36 mouse cellular contexts compared by ENCODE assay signal in genomic region chr19:58747498-58748000, GRCm38 (mm10). TPM values are rescaled to one million over a fixed set of nuclear protein-coding genes. Genes with fewer than 3 reads are reported as not detected.
DNase-seq lines count a peak whose midpoint lies in the region; ATAC-seq lines count a peak whose summit lies in the region.
"Had no signal": no experiment of that assay in that cellular context is flagged by ENCODE, and none has a peak within 500 bp of the region (broad histone marks: within the 10 kb centered on the region; RNA-seq: fewer than 3 reads in every experiment).

No protein-coding gene starts in this region.

- no peak overlapping the region for H3K27ac ChIP-seq in heart, embryonic 10.5 days
- H3K27ac ChIP-seq in intestine, embryonic 15.5 days: no peak overlapping the region
- no peak overlapping the region for H3K27ac ChIP-seq in limb, embryonic 10.5 days
- no peak overlapping the region for H3K27ac ChIP-seq in stomach, embryonic 16.5 days (ENCODE audit: low read length)
- H3K27ac ChIP-seq: forebrain, embryonic 10.5 days; forebrain, embryonic 13.5 days; hindbrain, embryonic 10.5 days; hindbrain, embryonic 13.5 days had no signal

- H3K9me3 ChIP-seq in heart, embryonic 10.5 days: no peaks in the 10 kb centered on the region
- H3K9me3 ChIP-seq in intestine, embryonic 15.5 days: no peaks in the 10 kb centered on the region
- H3K9me3 ChIP-seq in limb, embryonic 10.5 days (replicated peaks): no peaks in the 10 kb centered on the region
- H3K9me3 ChIP-seq in stomach, embryonic 16.5 days (replicated peaks; ENCODE audit: control insufficient read depth, low read length): no peaks in the 10 kb centered on the region
- H3K9me3 ChIP-seq: forebrain, embryonic 10.5 days; forebrain, embryonic 13.5 days; hindbrain, embryonic 10.5 days; hindbrain, embryonic 13.5 days had no signal

- WGBS in heart, embryonic 10.5 days: 79% methylated on average over 9 of the region's 9 CpGs
- WGBS in intestine, embryonic 15.5 days: 72% methylated on average over 9 of the region's 9 CpGs
- WGBS in limb, embryonic 10.5 days: 89% methylated on average over 9 of the region's 9 CpGs
- WGBS in stomach, embryonic 16.5 days: 77% methylated on average over 9 of the region's 9 CpGs

- ATAC-seq in intestine, embryonic 15.5 days: peak; percentile 42
- 0 out of 2 replicates have a peak, but pooled peaks have one; percentile 18 for ATAC-seq in stomach, embryonic 16.5 days (ENCODE audit: insufficient read depth, low FRiP score)
- ATAC-seq: forebrain, embryonic 13.5 days; forebrain, embryonic 16.5 days; hindbrain, embryonic 16.5 days; Patski had no signal

- no peaks in the 10 kb centered on the region for H3K27me3 ChIP-seq in heart, embryonic 10.5 days (ENCODE audit: insufficient read depth, poor library complexity, severe bottlenecking)
- no peaks in the 10 kb centered on the region for H3K27me3 ChIP-seq in intestine, embryonic 15.5 days (replicated peaks)
- H3K27me3 ChIP-seq in limb, embryonic 10.5 days (ENCODE audit: low read depth, poor library complexity, severe bottlenecking): no peaks in the 10 kb centered on the region
- H3K27me3 ChIP-seq in stomach, embryonic 16.5 days (ENCODE audit: control insufficient read depth, insufficient read depth, low read length): no peaks in the 10 kb centered on the region
- H3K27me3 ChIP-seq: CH12.LX; forebrain, embryonic 13.5 days; hindbrain, embryonic 13.5 days had no signal

- peak; percentile 71 for DNase-seq in heart, embryonic 10.5 days (ENCODE audit: low spot score)
- no peak for DNase-seq in heart, adult 8-10 months (ENCODE audit: low spot score)
- peak; percentile 23 for DNase-seq in limb, embryonic 10.5 days (ENCODE audit: low spot score)
- DNase-seq in kidney, adult 8-10 months: no peak
- no peak for DNase-seq in gastrocnemius, postnatal 10 days
- DNase-seq in layer of hippocampus, adult 9-11 months: no peak
- DNase-seq: adrenal gland, postnatal 10 days; B cell, adult 2 months; cerebellum, adult 11 months; cerebellum, adult 2 months; cerebellum, adult 9-11 months; cerebellum, postnatal 25 days; embryo, embryonic 11 days; gastrocnemius, postnatal 14 days; heart, adult 18-20 months; heart, postnatal 36 days had no signal

- H3K9ac ChIP-seq in intestine, embryonic 15.5 days: no peak overlapping the region
- H3K9ac ChIP-seq in stomach, embryonic 16.5 days (ENCODE audit: low read length): no peak overlapping the region
- H3K9ac ChIP-seq: forebrain, embryonic 13.5 days; hindbrain, embryonic 13.5 days had no signal

- H3K4me3 ChIP-seq in heart, embryonic 10.5 days: no peak overlapping the region
- no peak overlapping the region for H3K4me3 ChIP-seq in intestine, embryonic 15.5 days (replicated peaks)
- H3K4me3 ChIP-seq in limb, embryonic 10.5 days: no peak overlapping the region
- H3K4me3 ChIP-seq in stomach, embryonic 16.5 days (replicated peaks; ENCODE audit: low read length): no peak overlapping the region
- H3K4me3 ChIP-seq: forebrain, embryonic 10.5 days; forebrain, embryonic 13.5 days; hindbrain, embryonic 10.5 days; hindbrain, embryonic 13.5 days had no signal

- no peak overlapping the region for H3K4me2 ChIP-seq in intestine, embryonic 15.5 days (replicated peaks)
- no peak overlapping the region for H3K4me2 ChIP-seq in stomach, embryonic 16.5 days (ENCODE audit: low read depth, low read length)
- H3K4me2 ChIP-seq: forebrain, embryonic 13.5 days; heart, embryonic 11.5 days; hindbrain, embryonic 13.5 days had no signal

- no peaks in the 10 kb centered on the region for H3K36me3 ChIP-seq in heart, embryonic 10.5 days
- no peaks in the 10 kb centered on the region for H3K36me3 ChIP-seq in intestine, embryonic 15.5 days
- H3K36me3 ChIP-seq in limb, embryonic 10.5 days: no peaks in the 10 kb centered on the region
- no peaks in the 10 kb centered on the region for H3K36me3 ChIP-seq in stomach, embryonic 16.5 days (ENCODE audit: control insufficient read depth, insufficient read depth, low read length)
- H3K36me3 ChIP-seq: forebrain, embryonic 10.5 days; G1E; hindbrain, embryonic 10.5 days; hindbrain, embryonic 13.5 days had no signal

- no peaks in the 10 kb centered on the region for H3K4me1 ChIP-seq in heart, embryonic 10.5 days
- no peaks in the 10 kb centered on the region for H3K4me1 ChIP-seq in intestine, embryonic 15.5 days (replicated peaks)
- H3K4me1 ChIP-seq in limb, embryonic 10.5 days: peaks cover 5% of the 10 kb centered on the region; the same call in 1 of the 2 replicates
- H3K4me1 ChIP-seq in stomach, embryonic 16.5 days (ENCODE audit: control insufficient read depth, insufficient read depth, low read length): no peaks in the 10 kb centered on the region
- H3K4me1 ChIP-seq: forebrain, embryonic 10.5 days; forebrain, embryonic 13.5 days; hindbrain, embryonic 10.5 days; hindbrain, embryonic 13.5 days had no signal

RNA-seq across cellular contexts. Expression of gene Pnliprp2, which starts 12.0 kb away (rescaled TPM):
- polyA plus RNA-seq in heart, embryonic 10.5 days (2016; fragmentation: Nextera tagmentation; extraction: Ambion mirVana): 0.11 and 1.4 TPM in 2 replicates
- total RNA-seq in heart, adult 8-10 months (2022): not detected
- polyA plus RNA-seq in intestine, embryonic 15.5 days (2015; fragmentation: Nextera tagmentation; extraction: Ambion mirVana): 5.4 and 15.2 TPM in 2 replicates
- 0.11 TPM in 1 of 2 replicates, not detected in the other for polyA plus RNA-seq in limb, embryonic 10.5 days (2016; fragmentation: Nextera tagmentation; extraction: Ambion mirVana)
- polyA plus RNA-seq in stomach, embryonic 16.5 days (2015; fragmentation: Nextera tagmentation; extraction: Ambion mirVana): 21.9 and 40.9 TPM in 2 replicates
- not detected for total RNA-seq in gastrocnemius, postnatal 10 days (2021)
- total RNA-seq: adrenal gland, adult 18-20 months; adrenal gland, postnatal 10 days; common myeloid progenitor, adult 5-6 weeks; G1E; gastrocnemius, adult 18-20 months; gastrocnemius, postnatal 14 days; gastrocnemius, postnatal 4 days; heart, adult 18-20 months; heart, postnatal 36 days had no signal
- polyA plus RNA-seq: cerebellum, adult 2 months; embryonic facial prominence, embryonic 11.5 days; embryonic facial prominence, embryonic 14.5 days; G1E; heart, embryonic 14.5 days; heart, postnatal 0 days; hindbrain, embryonic 10.5 days; hindbrain, embryonic 13.5 days; Patski had no signal

RNA-seq across cellular contexts. Expression of gene Pnliprp1, which starts 18.9 kb away (rescaled TPM):
- polyA plus RNA-seq in heart, embryonic 10.5 days (2016; fragmentation: Nextera tagmentation; extraction: Ambion mirVana): 0.31 and 3.9 TPM in 2 replicates
- not detected for total RNA-seq in heart, adult 8-10 months (2022)
- polyA plus RNA-seq in intestine, embryonic 15.5 days (2015; fragmentation: Nextera tagmentation; extraction: Ambion mirVana): 1,391 and 3,102 TPM in 2 replicates
- polyA plus RNA-seq in limb, embryonic 10.5 days (2016; fragmentation: Nextera tagmentation; extraction: Ambion mirVana): 0.25 TPM in 1 of 2 replicates, not detected in the other
- 3,948 and 4,083 TPM in 2 replicates for polyA plus RNA-seq in stomach, embryonic 16.5 days (2015; fragmentation: Nextera tagmentation; extraction: Ambion mirVana)
- not detected for total RNA-seq in gastrocnemius, postnatal 10 days (2021)
- total RNA-seq: adrenal gland, adult 18-20 months; CH12.LX; common myeloid progenitor, adult 5-6 weeks; gastrocnemius, postnatal 14 days; gastrocnemius, postnatal 4 days; heart, postnatal 36 days had no signal
- polyA plus RNA-seq: cerebellum, adult 2 months; embryonic facial prominence, embryonic 11.5 days; embryonic facial prominence, embryonic 14.5 days; forebrain, embryonic 10.5 days; G1E; hindbrain, embryonic 10.5 days; hindbrain, embryonic 16.5 days; Patski had no signal

RNA-seq across cellular contexts. Expression of gene 1700019N19Rik, which starts 46.7 kb away (rescaled TPM):
- polyA plus RNA-seq in heart, embryonic 10.5 days (2016; fragmentation: Nextera tagmentation; extraction: Ambion mirVana): not detected in 2 replicates
- total RNA-seq in heart, adult 8-10 months (2022): not detected
- not detected in 2 replicates for polyA plus RNA-seq in intestine, embryonic 15.5 days (2015; fragmentation: Nextera tagmentation; extraction: Ambion mirVana)
- polyA plus RNA-seq in limb, embryonic 10.5 days (2016; fragmentation: Nextera tagmentation; extraction: Ambion mirVana): not detected in 2 replicates
- polyA plus RNA-seq in stomach, embryonic 16.5 days (2015; fragmentation: Nextera tagmentation; extraction: Ambion mirVana): 0.14 TPM in 1 of 2 replicates, not detected in the other
- total RNA-seq in gastrocnemius, postnatal 10 days (2021): not detected
- total RNA-seq: adrenal gland, adult 18-20 months; adrenal gland, postnatal 10 days; common myeloid progenitor, adult 5-6 weeks; G1E; gastrocnemius, adult 18-20 months; gastrocnemius, postnatal 14 days; gastrocnemius, postnatal 4 days; heart, adult 18-20 months; heart, postnatal 36 days had no signal
- polyA plus RNA-seq: cerebellum, adult 2 months; embryonic facial prominence, embryonic 11.5 days; embryonic facial prominence, embryonic 14.5 days; forebrain, embryonic 10.5 days; forebrain, embryonic 13.5 days; forebrain, embryonic 16.5 days; G1E; heart, embryonic 11.5 days; heart, embryonic 14.5 days; heart, postnatal 0 days; hindbrain, embryonic 13.5 days; hindbrain, embryonic 16.5 days; Patski had no signal

Comparison
In these comparisons a context has a peak if more than half of its experiments do, and no peak if none do; other contexts are left out.
1. DNase-seq: peak in heart, embryonic 10.5 days (single experiment) and limb, embryonic 10.5 days (single experiment); none in heart, adult 8-10 months (single experiment), kidney, adult 8-10 months (0 of 2), gastrocnemius, postnatal 10 days (single experiment) and layer of hippocampus, adult 9-11 months (single experiment).
2. RNA of gene Pnliprp1, which starts 18.9 kb away (polyA plus RNA-seq): 3,948 to 4,083 TPM in stomach, embryonic 16.5 days and 1,391 to 3,102 TPM in intestine, embryonic 15.5 days; 0.31 to 3.9 TPM in heart, embryonic 10.5 days and 0.25 TPM in limb, embryonic 10.5 days; every median in the first group is over 100 times any median in the second.